Mouse (Mus musculus) MEL (cell line): ENCODE measurements around the gene Adgb. TPM values are rescaled to one million over a fixed set of nuclear protein-coding genes. Genes with fewer than 3 reads are reported as not detected.
"Not testable (repeated sequence)": the region's sequence is repeated elsewhere in the genome, so short reads cannot be mapped to it uniquely, and the experiment has no call there.

ENCODE experiments used
- DNase-seq: peaks from one replicate; pipeline ENCODE4 v3.0.0; 2011; ENCODE audit warnings: low read depth, low spot score
- H3K27ac ChIP-seq: 2 replicates; pipeline ENCODE4 v1.5.1; 2012; ENCODE audit warnings: low read depth, mild to moderate bottlenecking, control low read depth, low read length, moderate library complexity; ENCODE audit not compliant: control insufficient read depth
- H3K27me3 ChIP-seq, 2 experiments: fragments of 150-350 bp in 1 of 2; sonication (generic) in 1 of 2; 2 replicates each; pipeline ENCODE4 v1.6.1; 2012; ENCODE audit warnings: low read length in 2 of 2, mild to moderate bottlenecking in 2 of 2, improper control_type of control experiment in 1 of 2, moderate library complexity in 1 of 2; ENCODE audit not compliant: insufficient read depth in 2 of 2, control insufficient read depth in 1 of 2
- H3K36me3 ChIP-seq, 2 experiments: 2 replicates each; pipeline ENCODE4 v1.6.1; 2012 to 2014; ENCODE audit warnings: low read length in 2 of 2, improper control_type of control experiment in 1 of 2, inconsistent platforms in 1 of 2, mild to moderate bottlenecking in 1 of 2; ENCODE audit not compliant: insufficient read depth in 2 of 2, control insufficient read depth in 1 of 2
- H3K4me1 ChIP-seq, 2 experiments: fragments of 150-350 bp in 1 of 2; sonication (generic) in 1 of 2; 2 replicates each; pipeline ENCODE4 v1.6.1; 2012; ENCODE audit warnings: low read length in 2 of 2, improper control_type of control experiment in 1 of 2, mild to moderate bottlenecking in 1 of 2; ENCODE audit not compliant: insufficient read depth in 2 of 2, control insufficient read depth in 1 of 2
- H3K4me3 ChIP-seq, 2 experiments: fragments of 150-350 bp in 1 of 2; sonication (generic) in 1 of 2; 2 replicates each; pipeline ENCODE4 v1.5.1; 2012; ENCODE audit warnings: low read depth in 2 of 2, low read length in 2 of 2, mild to moderate bottlenecking in 2 of 2, moderate library complexity in 2 of 2, control low read depth in 1 of 2, improper control_type of control experiment in 1 of 2; ENCODE audit not compliant: control insufficient read depth in 1 of 2, insufficient read depth in 1 of 2
- H3K79me2 ChIP-seq: 2 replicates; pipeline ENCODE4 v1.6.1; 2012; ENCODE audit warnings: mild to moderate bottlenecking, low read length, moderate library complexity; ENCODE audit not compliant: control insufficient read depth, poor library complexity, insufficient read depth
- H3K9ac ChIP-seq: 2 replicates; pipeline ENCODE4 v1.6.1; 2012; ENCODE audit warnings: low read depth, mild to moderate bottlenecking, control low read depth, low read length, moderate library complexity; ENCODE audit not compliant: control insufficient read depth, poor library complexity, severe bottlenecking
- H3K9me3 ChIP-seq: fragments of 150-350 bp; sonication (generic); replicated peaks from 2 replicates; pipeline ENCODE4 v1.6.1; 2012; ENCODE audit warnings: mild to moderate bottlenecking, low read length, improper control_type of control experiment, moderate library complexity; ENCODE audit not compliant: insufficient read depth
- BHLHE40 ChIP-seq: IDR thresholded peaks from 2 replicates; pipeline ENCODE4 v1.6.1; 2012; ENCODE audit warnings: low read depth, mild to moderate bottlenecking, inconsistent platforms, low read length, improper control_type of control experiment, borderline replicate concordance
- CHD1 ChIP-seq: IDR thresholded peaks from 2 replicates; pipeline ENCODE4 v1.6.1; 2012; ENCODE audit warnings: low read depth, mild to moderate bottlenecking, inconsistent platforms, low read length, improper control_type of control experiment
- CHD2 ChIP-seq: IDR thresholded peaks from 2 replicates; pipeline ENCODE4 v1.6.1; 2011; ENCODE audit warnings: low read length, improper control_type of control experiment
- CTCF ChIP-seq, 3 experiments: IDR thresholded peaks in 2 of 3; conservative IDR thresholded peaks in 1 of 3; 2 replicates each; pipeline ENCODE4 v1.5.1; 2011 to 2012; ENCODE audit warnings: low read length in 3 of 3, low read depth in 2 of 3, mild to moderate bottlenecking in 2 of 3, improper control_type of control experiment in 1 of 3, inconsistent platforms in 1 of 3, mixed read lengths in 1 of 3, moderate library complexity in 1 of 3; ENCODE audit not compliant: control insufficient read depth in 1 of 3, insufficient read depth in 1 of 3, poor library complexity in 1 of 3, severe bottlenecking in 1 of 3
- E2F4 ChIP-seq: IDR thresholded peaks from 2 replicates; pipeline ENCODE4 v1.6.1; 2011; ENCODE audit warnings: low read depth, low read length, improper control_type of control experiment, borderline replicate concordance
- ELF1 ChIP-seq: IDR thresholded peaks from 2 replicates; pipeline ENCODE4 v1.6.1; 2014; ENCODE audit warnings: low read depth, mild to moderate bottlenecking, inconsistent platforms, low read length, improper control_type of control experiment, moderate library complexity
- EP300 ChIP-seq, 2 experiments: IDR thresholded peaks; 2 replicates each; pipeline ENCODE4 v1.6.1; 2011; ENCODE audit warnings: improper control_type of control experiment in 2 of 2, low read length in 2 of 2, low read depth in 1 of 2, mild to moderate bottlenecking in 1 of 2
- GABPA ChIP-seq: IDR thresholded peaks from 2 replicates; pipeline ENCODE4 v1.6.1; 2012; ENCODE audit warnings: low read depth, mild to moderate bottlenecking, inconsistent platforms, low read length, improper control_type of control experiment, moderate library complexity
- GATA1 ChIP-seq: IDR thresholded peaks from 2 replicates; pipeline ENCODE4 v1.6.1; 2011; ENCODE audit warnings: low read depth, low read length, improper control_type of control experiment
- KAT2A ChIP-seq: conservative IDR thresholded peaks from 2 replicates; pipeline ENCODE4 v1.6.1; 2012; ENCODE audit warnings: low read depth, low read length, improper control_type of control experiment, inconsistent platforms
- MAZ ChIP-seq: IDR thresholded peaks from 2 replicates; pipeline ENCODE4 v1.6.1; 2012; ENCODE audit warnings: low read depth, mild to moderate bottlenecking, inconsistent platforms, low read length, improper control_type of control experiment
- MEF2A ChIP-seq: IDR thresholded peaks from 2 replicates; pipeline ENCODE4 v1.6.1; 2014; ENCODE audit warnings: low read depth, mild to moderate bottlenecking, inconsistent platforms, low read length, improper control_type of control experiment; ENCODE audit not compliant: poor library complexity, insufficient replicate concordance, severe bottlenecking; ENCODE audit errors: extremely low read depth
- POLR2AphosphoS2 ChIP-seq: IDR thresholded peaks from 2 replicates; pipeline ENCODE4 v1.6.1; 2011; ENCODE audit warnings: low read length, improper control_type of control experiment
- POLR2AphosphoS5 ChIP-seq: IDR thresholded peaks from 2 replicates; pipeline ENCODE4 v1.6.1; 2012; ENCODE audit warnings: low read depth, borderline replicate concordance, mild to moderate bottlenecking, inconsistent platforms, low read length, moderate library complexity, mixed read lengths
- RAD21 ChIP-seq: IDR thresholded peaks from 2 replicates; pipeline ENCODE4 v1.6.1; 2011; ENCODE audit warnings: mild to moderate bottlenecking, low read depth, low read length, improper control_type of control experiment
- SIN3A ChIP-seq: IDR thresholded peaks from 2 replicates; pipeline ENCODE4 v1.6.1; 2012; ENCODE audit warnings: low read length, improper control_type of control experiment, inconsistent platforms
- TBP ChIP-seq: IDR thresholded peaks from 2 replicates; pipeline ENCODE4 v1.8.0; 2011; ENCODE audit warnings: low read depth, low read length, improper control_type of control experiment
- TCF12 ChIP-seq: IDR thresholded peaks from 2 replicates; pipeline ENCODE4 v1.6.1; 2014; ENCODE audit warnings: low read depth, mild to moderate bottlenecking, inconsistent platforms, low read length, improper control_type of control experiment, moderate library complexity
- UBTF ChIP-seq: IDR thresholded peaks from 2 replicates; pipeline ENCODE4 v1.6.1; 2012; ENCODE audit warnings: low read depth, mild to moderate bottlenecking, inconsistent platforms, low read length, improper control_type of control experiment, moderate library complexity, borderline replicate concordance; ENCODE audit not compliant: insufficient read depth
- polyA plus RNA-seq, 2 experiments: library from polyadenylated mRNA; stranded (reverse) in 1 of 2; unstranded in 1 of 2; fragments of >175 nt in 1 of 2; fragments of >200 nt in 1 of 2; gene quantifications; 2 replicates each; pipeline versions ENCODE4 v1.2.1 to v1.2.4; 2012; ENCODE audit warnings: low replicate concordance in 2 of 2, low read depth in 1 of 2; ENCODE audit not compliant: insufficient read length in 2 of 2, insufficient read depth in 1 of 2, missing spikeins in 1 of 2
- total RNA-seq: library from RNA; depleted of rRNA; stranded (reverse); fragments of 300-350 nt; gene quantifications from 2 replicates; pipeline ENCODE4 v1.2.3, GENCODE M21; 2012; rRNA removed

Adgb gene
- total RNA-seq (not detected in 2 replicates), polyA plus RNA-seq (not detected)

DNA sequence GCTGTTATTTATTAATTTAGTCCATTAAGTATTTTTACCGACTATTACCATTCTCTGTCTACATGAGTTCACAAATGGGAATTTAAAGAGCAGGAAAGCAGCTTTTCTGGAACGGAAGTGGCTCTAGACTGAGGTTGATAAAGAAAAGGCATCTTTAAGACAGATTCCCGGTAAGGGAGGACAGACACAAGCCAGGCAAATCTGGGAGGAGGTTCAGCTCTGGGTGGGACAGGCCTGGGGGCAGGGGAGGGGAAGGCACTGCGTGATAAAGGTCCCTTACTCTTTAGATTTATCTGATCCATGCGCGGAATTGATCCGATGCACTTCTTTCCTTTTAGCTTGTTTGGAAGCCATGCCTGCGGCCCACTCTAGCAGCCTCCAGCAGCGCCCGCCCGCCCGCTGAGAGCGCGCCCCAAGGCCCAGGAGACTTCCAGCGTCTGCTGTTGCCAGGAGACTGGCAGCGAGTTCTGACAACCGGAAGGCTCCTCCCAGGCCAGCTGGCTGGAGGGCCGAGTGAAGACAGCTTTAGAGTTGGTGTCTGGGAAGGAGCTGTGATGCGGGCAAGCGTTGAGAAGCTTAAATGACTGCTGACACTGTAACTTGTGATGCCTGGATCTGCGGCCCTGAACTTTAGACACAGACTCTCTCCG lies at the start of gene Adgb:
Gene Adgb (minus strand): TSS at position 366 of the 650 bp plus-strand sequence.
- Histone ChIP-seq H3K36me3 (peaks cover 0 to 3% of the 10 kb centered on the region in 2 experiments; a peak in 1 of 4 replicates), H3K4me3 (no peak within 1 kb of the TSS), H3K9ac (no peak within 1 kb of the TSS), H3K79me2 (no peaks in the 10 kb centered on the region), H3K27me3 (no peaks in the 10 kb centered on the region), H3K27ac (no peak within 1 kb of the TSS), H3K4me1 (no peaks in the 10 kb centered on the region), H3K9me3 (no peaks in the 10 kb centered on the region)
- DNase-seq, result no peak
- TF ChIP-seq MEF2A (no peak), TCF12 (no peak), CHD2 (no peak), EP300 (IDR thresholded peaks at IDR 0.05; ENCODE audit: low read depth in 1 of 2, low read length in 2 of 2) (no peak), GABPA (no peak)

- no peak for TF ChIP-seq BHLHE40
- TF ChIP-seq GATA1, result no peak
- TF ChIP-seq RAD21, result no peak
- no peak for TF ChIP-seq MAZ
- TF ChIP-seq ELF1, result no peak
- no peak for TF ChIP-seq UBTF
- TF ChIP-seq KAT2A, result no peak
- no peak for TF ChIP-seq CHD2
- TF ChIP-seq SIN3A, result no peak
- TF ChIP-seq CHD1, result no peak
- TF ChIP-seq EP300 (IDR thresholded peaks at IDR 0.05; ENCODE audit: low read depth in 1 of 2, low read length in 2 of 2), result no peak
- TF ChIP-seq POLR2AphosphoS5, result no peak
- TF ChIP-seq E2F4, result no peak
- TF ChIP-seq TBP, result no peak
- TF ChIP-seq POLR2AphosphoS2, result no peak
- TF ChIP-seq CTCF (IDR thresholded peaks at IDR 0.05 in 2 of 3, conservative IDR thresholded peaks at IDR 0.05 in 1 of 3; ENCODE audit: control insufficient read depth in 1 of 3, insufficient read depth in 1 of 3, low read depth in 2 of 3, low read length in 3 of 3, poor library complexity in 1 of 3, severe bottlenecking in 1 of 3), result no peak
- no peak for DNase-seq
- Histone ChIP-seq H3K4me3 (no peak overlapping the region), H3K9ac (no peak overlapping the region), H3K79me2 (no peaks in the 10 kb centered on the region), H3K36me3 (peaks cover 0 to 5% of the 10 kb centered on the region in 2 experiments; a peak in 1 of 4 replicates), H3K9me3 (no peaks in the 10 kb centered on the region), H3K27ac (no peak overlapping the region), H3K4me1 (no peaks in the 10 kb centered on the region), H3K27me3 (no peaks in the 10 kb centered on the region)
These were observed 8.0 kb upstream of the Adgb start for GRCm38 (mm10) chr10:10480139-10480538.

GRCm38 (mm10) chr10:10477429-10477828 lies 5.3 kb upstream of the Adgb start:
- not testable (repeated sequence) for H3K9me3 ChIP-seq, H3K4me1 ChIP-seq, DNase-seq, H3K4me3 ChIP-seq, H3K36me3 ChIP-seq, H3K79me2 ChIP-seq, H3K27ac ChIP-seq, H3K9ac ChIP-seq, H3K27me3 ChIP-seq
